Mouse (Mus musculus) T-cell, adult 66 days (primary cell): Measurements from ENCODE around the gene Vmn1r19. TPM values are rescaled to one million over a fixed set of nuclear protein-coding genes. Genes with fewer than 3 reads are reported as not detected.

Source experiments
- total RNA-seq, 2 experiments: library from RNA; stranded (reverse); gene quantifications; 3 replicates in 1 of 2; 4 replicates in 1 of 2; pipeline ENCODE4 v1.2.4; 2023

Gene Vmn1r19
- not detected for total RNA-seq

DNA sequence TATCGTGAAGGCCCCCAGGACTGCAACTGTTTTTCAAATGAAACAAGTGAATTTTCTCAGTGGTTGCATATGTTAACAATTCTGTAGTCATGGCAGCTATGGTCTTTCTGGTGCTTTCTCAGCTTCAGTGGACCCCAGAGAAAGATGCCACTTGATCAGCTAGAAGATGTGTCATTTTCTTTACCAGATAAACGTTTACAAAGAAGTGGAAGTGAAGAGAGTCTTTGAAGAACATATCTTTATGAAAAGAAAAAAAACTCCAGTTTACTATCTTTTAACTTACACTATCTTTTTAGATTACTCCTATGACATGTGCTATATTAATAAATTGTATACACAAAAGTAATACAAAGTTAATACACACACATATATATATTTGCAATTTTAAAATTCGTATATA lies at the start of gene Vmn1r19:
Gene Vmn1r19, plus strand, starts transcription at position 301 of the 400 bp plus-strand sequence.

DNA sequence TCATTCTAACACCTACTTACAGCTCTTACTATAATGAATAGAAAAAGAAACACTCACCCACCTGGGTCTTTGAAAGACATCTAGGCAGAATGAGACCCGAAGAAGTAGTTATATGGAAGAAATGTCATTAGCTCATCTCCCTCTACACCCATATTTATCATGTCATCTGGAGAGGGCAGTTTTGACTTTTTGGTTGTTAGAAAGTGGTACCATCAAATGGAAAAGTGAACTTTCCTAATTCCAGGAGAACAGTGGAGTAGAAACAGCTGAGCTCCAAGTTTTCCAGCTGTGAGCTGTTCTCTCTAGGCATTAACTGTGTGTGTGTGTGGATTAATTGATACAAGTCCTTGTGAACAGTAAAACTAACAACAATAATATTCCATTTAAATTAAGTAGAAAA lies 40.0 kb upstream of the Vmn1r19 start, which contains the start of gene Vmn1r17:
Gene Vmn1r17, minus strand, starts transcription at position 101 of the 400 bp plus-strand sequence.

DNA sequence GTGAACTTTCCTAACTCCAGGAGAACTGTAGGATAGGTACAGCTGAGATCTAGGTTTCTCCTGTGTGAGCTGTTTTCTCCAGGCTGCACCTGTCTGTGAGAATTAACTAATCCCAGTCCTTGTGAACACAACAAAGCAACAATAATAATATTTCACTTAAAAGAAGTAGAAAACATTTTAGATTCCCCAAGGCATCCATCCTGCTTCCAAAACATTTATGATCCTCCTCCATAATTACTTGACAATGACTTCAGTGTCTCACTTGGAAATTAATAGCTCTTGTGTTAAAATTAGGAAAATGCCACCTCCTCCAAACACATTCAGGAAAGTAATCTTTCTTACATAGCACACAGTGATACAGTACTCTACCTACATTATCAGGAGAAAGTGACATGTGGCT lies 7.9 kb upstream of the Vmn1r19 start, which contains the start of gene Vmn1r18:
Gene Vmn1r18, minus strand, starts transcription at position 101 of the 400 bp plus-strand sequence.

DNA sequence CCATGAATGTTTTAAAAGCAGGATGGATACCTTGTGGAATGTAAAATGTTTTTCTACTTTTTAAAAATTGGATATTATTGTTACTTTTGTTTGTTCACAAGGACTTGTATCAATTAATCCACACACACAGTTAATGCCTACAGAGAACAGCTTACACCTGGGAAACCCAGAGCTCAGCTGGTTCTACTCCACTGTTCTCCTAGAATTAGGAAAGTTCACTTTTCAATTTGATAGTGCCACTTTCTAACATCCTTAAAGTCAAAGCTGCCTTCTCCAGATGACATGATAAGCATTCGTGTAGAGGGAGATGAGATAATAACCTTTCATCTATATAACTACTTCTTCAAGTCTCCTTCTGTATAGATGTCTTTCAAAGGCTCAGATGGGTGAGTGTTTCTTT lies 25.1 kb downstream of the Vmn1r19 start, which contains the start of gene Vmn1r20:
Gene Vmn1r20, plus strand, starts transcription at position 301 of the 400 bp plus-strand sequence.

Other genes with a start within 250 kb of the Vmn1r19 start
- not detected for gene Vmn1r12, start 246.9 kb upstream of the Vmn1r19 start, total RNA-seq
- gene Vmn1r13, start 200.5 kb upstream of the Vmn1r19 start, total RNA-seq, result not detected
- not detected for gene Vmn1r14, start 172.1 kb upstream of the Vmn1r19 start, total RNA-seq
- not detected for gene Vmn1r15, start 145.8 kb upstream of the Vmn1r19 start, total RNA-seq
- gene Vmn1r16, start 74.3 kb upstream of the Vmn1r19 start, total RNA-seq, result not detected
- not detected for gene Vmn1r17, start 40.1 kb upstream of the Vmn1r19 start, total RNA-seq
- gene Vmn1r18, start 8.0 kb upstream of the Vmn1r19 start, total RNA-seq, result not detected
- gene Vmn1r20, start 25.1 kb downstream of the Vmn1r19 start, total RNA-seq, result not detected
- 10 to 100 TPM; 24.2 to 38.2 TPM for gene Ppm1k, start 131.7 kb downstream of the Vmn1r19 start, total RNA-seq
- 10 to 100 TPM; 39.0 to 53.0 TPM for gene Herc6, start 177.2 kb downstream of the Vmn1r19 start, total RNA-seq